Mouse (Mus musculus) ES-Bruce4 (cell line): ENCODE measurements around the gene Fbxo11.

ENCODE experiments used
- CTCF ChIP-seq: IDR thresholded peaks from one replicate; pipeline ENCODE4 v1.8.1; 2011; ENCODE audit warnings: low read depth, low read length
- EP300 ChIP-seq: IDR thresholded peaks from 2 replicates; pipeline ENCODE4 v1.6.1; 2011; ENCODE audit warnings: low read depth, low read length; ENCODE audit not compliant: insufficient read depth
- POLR2A ChIP-seq: IDR thresholded peaks from one replicate; pipeline ENCODE4 v1.8.1; 2011; ENCODE audit warnings: low read length; ENCODE audit not compliant: insufficient read depth

GRCm38 (mm10) chr17:87957096-87957840 is 107.8 kb downstream of the Fbxo11 start:
- no peak for TF ChIP-seq POLR2A
- TF ChIP-seq CTCF = no peak
- no peak for TF ChIP-seq EP300
